Mouse (Mus musculus) midbrain, postnatal 0 days (tissue): ENCODE results near the gene Mrgpra2a. TPM values are rescaled to one million over a fixed set of nuclear protein-coding genes. Genes with fewer than 3 reads are reported as not detected.

ENCODE experiments used
- ATAC-seq: fragments of 200-750 bp; cut with Nextera tagmentation; 2 replicates; pipeline ENCODE4 v1.8.0; 2017; ENCODE audit warnings: moderate number of reproducible peaks, mild to moderate bottlenecking, moderate TSS enrichment, moderate library complexity; ENCODE audit not compliant: low FRiP score
- DNase-seq: peaks from one replicate; pipeline ENCODE4 v3.0.0-alpha.2; 2015; ENCODE audit warnings: low spot score
- H3K27ac ChIP-seq: fragments of 300-500 bp; sonication (generic); 2 replicates; pipeline ENCODE4 v1.5.1; 2014; ENCODE audit warnings: low read depth, mild to moderate bottlenecking, low read length, mixed read lengths
- H3K27me3 ChIP-seq: fragments of 300-500 bp; sonication (generic); 2 replicates; pipeline ENCODE4 v1.6.1; 2014; ENCODE audit warnings: low read length, control low read depth, mixed read lengths; ENCODE audit not compliant: insufficient read depth
- H3K36me3 ChIP-seq: fragments of 300-500 bp; sonication (generic); 2 replicates; pipeline ENCODE4 v1.6.1; 2014; ENCODE audit warnings: low read length, control low read depth, mixed read lengths; ENCODE audit not compliant: insufficient read depth
- H3K4me1 ChIP-seq: fragments of 300-500 bp; sonication (generic); 2 replicates; pipeline ENCODE4 v1.6.1; 2014; ENCODE audit warnings: mild to moderate bottlenecking, control low read depth, antibody characterized with exemption, low read length, mixed read lengths; ENCODE audit not compliant: insufficient read depth
- H3K4me2 ChIP-seq: fragments of 300-500 bp; sonication (generic); 2 replicates; pipeline ENCODE4 v1.6.1; 2014; ENCODE audit warnings: low read depth, mild to moderate bottlenecking, low read length, mixed read lengths; ENCODE audit not compliant: poor library complexity, severe bottlenecking
- H3K4me3 ChIP-seq: fragments of 300-500 bp; sonication (generic); 2 replicates; pipeline ENCODE4 v1.5.1; 2014; ENCODE audit warnings: low read depth, mild to moderate bottlenecking, low read length, moderate library complexity
- H3K9ac ChIP-seq: fragments of 300-500 bp; sonication (generic); replicated peaks from 2 replicates; pipeline ENCODE4 v1.6.1; 2014; ENCODE audit warnings: mild to moderate bottlenecking, low read length, moderate library complexity, mixed read lengths; ENCODE audit not compliant: poor library complexity, severe bottlenecking
- H3K9me3 ChIP-seq: fragments of 300-500 bp; sonication (generic); 2 replicates; pipeline ENCODE4 v1.6.1; 2016; ENCODE audit warnings: low read length, control low read depth
- CTCF ChIP-seq: IDR thresholded peaks from 2 replicates; pipeline ENCODE4 v1.5.1; 2016; ENCODE audit warnings: antibody characterized with exemption, mild to moderate bottlenecking
- WGBS: fragments of 180-500 bp; shearing (Covaris S2); extraction: QIAGEN DNeasy Blood & Tissue Kit; methylation state at CpG from one replicate; pipeline ENCODE4 v1.1.7; 2014; 5-methylcytosine and 5-hydroxymethylcytosine counted together
- polyA plus RNA-seq: library from polyadenylated mRNA; unstranded; fragments of >200 nt; fragmentation: Nextera tagmentation; extraction: Ambion mirVana; gene quantifications from 2 replicates; pipeline ENCODE4 v1.2.1, GENCODE M21; 2015
- total RNA-seq: library from RNA; depleted of rRNA; stranded (reverse); fragments of >200 nt; gene quantifications from 2 replicates; pipeline ENCODE4 v1.2.3, GENCODE M21; 2014; rRNA removed

The Mrgpra2a gene
- total and polyA plus RNA-seq, 2 experiments from 2014 or later = not detected

- H3K9me3 ChIP-seq = peaks cover 21% of the 10 kb centered on the region; the same call in 1 of the 2 replicates
- no peaks in the 10 kb centered on the region for H3K4me1 ChIP-seq
- no peak overlapping the region for H3K4me3 ChIP-seq
- DNase-seq (no peak), ATAC-seq (no peak)
- H3K27me3 ChIP-seq = no peaks in the 10 kb centered on the region
- TF ChIP-seq CTCF = no peak
- 58% methylated on average over 2 of the region's 2 CpGs for WGBS
- H3K4me2 ChIP-seq = no peak overlapping the region
- H3K9ac ChIP-seq = no peak overlapping the region
- H3K27ac ChIP-seq = no peak overlapping the region
- no peaks in the 10 kb centered on the region for H3K36me3 ChIP-seq
Measured at GRCm38 (mm10) chr7:47410602-47411001, 41.3 kb downstream of the Mrgpra2a start.

GRCm38 (mm10) chr7:47409545-47409944 lies 42.4 kb downstream of the Mrgpra2a start:
- 36% methylated on average over 1 of the region's 1 CpGs for WGBS
- ATAC-seq (no peak), DNase-seq (no peak)
- Histone ChIP-seq H3K4me3 (no peak overlapping the region), H3K4me1 (no peaks in the 10 kb centered on the region), H3K27ac (no peak overlapping the region), H3K9ac (no peak overlapping the region), H3K9me3 (peaks cover 21% of the 10 kb centered on the region; the same call in 1 of the 2 replicates), H3K27me3 (no peaks in the 10 kb centered on the region), H3K4me2 (no peak overlapping the region), H3K36me3 (no peaks in the 10 kb centered on the region)
- no peak for TF ChIP-seq CTCF

- DNase-seq = no peak
- no peaks in the 10 kb centered on the region for H3K4me1 ChIP-seq
- no peak overlapping the region for H3K4me2 ChIP-seq
- no peaks in the 10 kb centered on the region for H3K36me3 ChIP-seq
- H3K9me3 ChIP-seq = peaks cover 12% of the 10 kb centered on the region; the same call in 1 of the 2 replicates
- no peak for TF ChIP-seq CTCF
- H3K27me3 ChIP-seq = no peaks in the 10 kb centered on the region
- no peak for ATAC-seq
- no peak overlapping the region for H3K9ac ChIP-seq
- no peak overlapping the region for H3K4me3 ChIP-seq
- no peak overlapping the region for H3K27ac ChIP-seq
Measured at GRCm38 (mm10) chr7:47401125-47401524, 50.8 kb downstream of the Mrgpra2a start.

Other genes with a start within 250 kb of the Mrgpra2a start
- not detected in 2 replicates for gene Mrgpra6, start 247.2 kb downstream of the Mrgpra2a start, total RNA-seq
- gene Mrgpra6, start 247.2 kb downstream of the Mrgpra2a start, polyA plus RNA-seq = not detected in 2 replicates
- not detected in 2 replicates for gene Mrgpra9, start 199.3 kb downstream of the Mrgpra2a start, total RNA-seq
- not detected in 2 replicates for gene Mrgpra9, start 199.3 kb downstream of the Mrgpra2a start, polyA plus RNA-seq
- not detected in 2 replicates for gene Mrgpra1, start 97.9 kb downstream of the Mrgpra2a start, total RNA-seq
- not detected in 2 replicates for gene Mrgpra1, start 97.9 kb downstream of the Mrgpra2a start, polyA plus RNA-seq
- not detected in 2 replicates for gene Mrgpra2b, start 76.7 kb upstream of the Mrgpra2a start, total RNA-seq
- not detected in 2 replicates for gene Mrgpra2b, start 76.7 kb upstream of the Mrgpra2a start, polyA plus RNA-seq
- gene Mrgpra3, start 149.2 kb upstream of the Mrgpra2a start, total RNA-seq = not detected in 2 replicates
- not detected in 2 replicates for gene Mrgpra3, start 149.2 kb upstream of the Mrgpra2a start, polyA plus RNA-seq